8 mouse cellular contexts compared by ENCODE assay signal in the genomic region with DNA sequence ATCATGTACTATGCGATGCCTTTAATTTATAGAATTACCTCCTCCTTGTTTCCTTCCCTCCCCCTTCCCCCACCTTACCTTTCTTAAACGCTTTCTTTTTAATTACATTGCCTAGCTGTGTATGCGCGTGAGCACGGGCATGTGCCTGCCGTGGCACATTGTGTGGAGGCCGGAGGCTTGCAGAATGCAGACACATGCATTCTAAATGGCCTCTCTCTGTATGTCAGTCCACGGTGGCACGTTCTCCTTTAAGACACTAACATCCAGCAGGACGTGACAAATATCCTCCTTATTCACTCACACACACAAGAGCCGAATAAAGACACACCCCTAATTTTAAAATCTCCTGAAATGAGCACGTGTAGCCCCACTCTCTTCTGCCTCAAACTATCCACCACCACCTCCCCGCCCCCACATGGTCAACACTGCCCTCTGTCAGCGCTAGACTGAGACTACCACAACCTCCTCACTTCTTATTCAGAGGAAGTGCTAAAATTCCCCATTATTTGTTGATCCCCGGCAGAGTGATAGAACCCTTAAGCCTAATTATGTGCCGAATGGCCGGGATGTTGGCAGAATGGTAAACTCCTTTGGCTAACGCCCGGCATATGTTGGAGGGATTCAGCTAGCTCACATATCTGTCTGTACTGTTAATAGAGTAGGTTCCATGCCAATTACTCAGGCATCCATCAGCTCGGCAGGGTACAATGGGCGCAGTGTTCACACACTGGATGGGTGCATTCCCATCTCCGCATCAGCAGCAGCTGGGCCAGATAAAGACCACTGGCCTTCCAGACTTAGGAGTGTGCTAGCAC.
DNase-seq lines count a peak whose midpoint lies in the region; ATAC-seq and TF ChIP-seq lines count a peak whose summit lies in the region.

No protein-coding gene starts in this region.

- H3K4me2 ChIP-seq in heart, embryonic 11.5 days: peak overlapping the region; percentile 91
- peak overlapping the region; percentile 93 for H3K4me2 ChIP-seq in liver, embryonic 11.5 days
- peak overlapping the region; percentile 58 for H3K4me2 ChIP-seq in midbrain, postnatal 0 days (ENCODE audit: low read depth, low read length, poor library complexity, severe bottlenecking)
- H3K4me2 ChIP-seq in stomach, postnatal 0 days (replicated peaks; ENCODE audit: low read depth): peak overlapping the region; percentile 56

- ATAC-seq in Patski: peak; percentile 62
- ATAC-seq in heart, embryonic 11.5 days (replicated peaks; ENCODE audit: insufficient number of reproducible peaks, low FRiP score, low TSS enrichment): peak; percentile 32; the same call in 1 of the 2 replicates
- ATAC-seq in liver, embryonic 11.5 days (replicated peaks; ENCODE audit: low FRiP score): peak; percentile 52
- ATAC-seq in midbrain, postnatal 0 days (ENCODE audit: low FRiP score): peak; percentile 80
- peak; percentile 61 for ATAC-seq in stomach, postnatal 0 days (ENCODE audit: low FRiP score, low TSS enrichment)

- H3K4me1 ChIP-seq in embryonic fibroblast, embryonic 13.5 days (ENCODE audit: control insufficient read depth, insufficient read depth, low read length): peaks cover 16% of the 10 kb centered on the region
- peaks cover 27% of the 10 kb centered on the region for H3K4me1 ChIP-seq in heart, embryonic 11.5 days (ENCODE audit: control insufficient read depth, insufficient read depth, low read length)
- H3K4me1 ChIP-seq in liver, embryonic 11.5 days (replicated peaks; ENCODE audit: control insufficient read depth, insufficient read depth, low read length): peaks cover 37% of the 10 kb centered on the region
- peaks cover 6% of the 10 kb centered on the region; the same call in 1 of the 2 replicates for H3K4me1 ChIP-seq in midbrain, postnatal 0 days (ENCODE audit: insufficient read depth, low read length)
- H3K4me1 ChIP-seq in stomach, postnatal 0 days (replicated peaks; ENCODE audit: control insufficient read depth, insufficient read depth): 0 out of 2 replicates have a peak, but pooled peaks cover 2% of the 10 kb centered on the region

- H3K9me3 ChIP-seq in heart, embryonic 11.5 days (replicated peaks; ENCODE audit: control insufficient read depth, low read length): 0 out of 2 replicates have a peak, but pooled peaks cover 4% of the 10 kb centered on the region
- 0 out of 2 replicates have a peak, but pooled peaks cover 3% of the 10 kb centered on the region for H3K9me3 ChIP-seq in liver, embryonic 11.5 days (ENCODE audit: control insufficient read depth, low read length)
- no peaks in the 10 kb centered on the region for H3K9me3 ChIP-seq in midbrain, postnatal 0 days (ENCODE audit: low read length)
- H3K9me3 ChIP-seq in stomach, postnatal 0 days (ENCODE audit: control insufficient read depth, low read length): no peaks in the 10 kb centered on the region

- H3K27me3 ChIP-seq in Patski: no peaks in the 10 kb centered on the region
- no peaks in the 10 kb centered on the region for H3K27me3 ChIP-seq in heart, embryonic 11.5 days (ENCODE audit: control insufficient read depth, insufficient read depth, low read length)
- no peaks in the 10 kb centered on the region for H3K27me3 ChIP-seq in liver, embryonic 11.5 days (replicated peaks; ENCODE audit: control insufficient read depth, insufficient read depth, low read length)
- no peaks in the 10 kb centered on the region for H3K27me3 ChIP-seq in midbrain, postnatal 0 days (ENCODE audit: insufficient read depth, low read length)
- H3K27me3 ChIP-seq in stomach, postnatal 0 days (ENCODE audit: control insufficient read depth, insufficient read depth, low read length): no peaks in the 10 kb centered on the region

- peak overlapping the region; percentile 42; the same call in 1 of the 2 replicates for H3K27ac ChIP-seq in embryonic fibroblast, embryonic 13.5 days (ENCODE audit: insufficient read depth, low read length)
- H3K27ac ChIP-seq in heart, embryonic 11.5 days (ENCODE audit: low read depth, low read length): peak overlapping the region; percentile 84
- peak overlapping the region; percentile 54; the same call in 1 of the 2 replicates for H3K27ac ChIP-seq in liver, embryonic 11.5 days (ENCODE audit: low read depth, low read length)
- H3K27ac ChIP-seq in midbrain, postnatal 0 days (ENCODE audit: low read depth, low read length): peak overlapping the region; percentile 74
- no peak overlapping the region; the same call in 1 of the 2 replicates for H3K27ac ChIP-seq in stomach, postnatal 0 days (replicated peaks)

- peak overlapping the region; percentile 73 for H3K9ac ChIP-seq in heart, embryonic 11.5 days (ENCODE audit: low read depth, low read length)
- H3K9ac ChIP-seq in liver, embryonic 11.5 days (ENCODE audit: low read depth, low read length): peak overlapping the region; percentile 31; the same call in 1 of the 2 replicates
- H3K9ac ChIP-seq in midbrain, postnatal 0 days (replicated peaks; ENCODE audit: low read length, poor library complexity, severe bottlenecking): no peak overlapping the region
- H3K9ac ChIP-seq in stomach, postnatal 0 days (ENCODE audit: low read length): no peak overlapping the region

- TF ChIP-seq EP300 in stomach, postnatal 0 days (optimal IDR thresholded peaks at IDR 0.05): no peak

- DNase-seq in 3T3-L1 (ENCODE audit: low read depth, low spot score) (peak; percentile 69), Patski (ENCODE audit: low read depth, low spot score) (no peak)
- DNase-seq in kidney, adult 9 months: peak; percentile 67
- peak; percentile 60 for DNase-seq in liver, embryonic 11.5 days (ENCODE audit: low spot score)
- peak; percentile 78 for DNase-seq in midbrain, postnatal 0 days (ENCODE audit: low spot score)
- DNase-seq in stomach, postnatal 0 days (ENCODE audit: low spot score): peak; percentile 52

- no peak overlapping the region for H3K4me3 ChIP-seq in embryonic fibroblast, embryonic 13.5 days (ENCODE audit: insufficient read depth, low read length)
- peak overlapping the region; percentile 46 for H3K4me3 ChIP-seq in heart, embryonic 11.5 days (ENCODE audit: low read depth, low read length)
- H3K4me3 ChIP-seq in liver, embryonic 11.5 days (ENCODE audit: low read depth, low read length): peak overlapping the region; percentile 48
- H3K4me3 ChIP-seq in midbrain, postnatal 0 days (ENCODE audit: low read depth, low read length): peak overlapping the region; percentile 6; the same call in 1 of the 2 replicates
- no peak overlapping the region for H3K4me3 ChIP-seq in stomach, postnatal 0 days (ENCODE audit: low read depth, low read length)

- POLR2A ChIA-PET in Patski (lab: Charles Lee): no interaction called here

- peak; percentile 75 for TF ChIP-seq CTCF in Patski (IDR thresholded peaks at IDR 0.05)
- TF ChIP-seq CTCF in embryonic fibroblast, embryonic 13.5 days (IDR thresholded peaks at IDR 0.05; ENCODE audit: borderline replicate concordance, insufficient read depth, low read length): no peak
- TF ChIP-seq CTCF in midbrain, postnatal 0 days (IDR thresholded peaks at IDR 0.05): peak; percentile 72
- peak; percentile 74 for TF ChIP-seq CTCF in stomach, postnatal 0 days (IDR thresholded peaks at IDR 0.05; ENCODE audit: low read depth)

- 9% methylated on average over 22 of the region's 22 CpGs for WGBS in heart, embryonic 11.5 days (ENCODE audit: insufficient replicate concordance)
- 16% methylated on average over 22 of the region's 22 CpGs for WGBS in liver, embryonic 11.5 days
- WGBS in midbrain, postnatal 0 days: 7% methylated on average over 22 of the region's 22 CpGs
- 11% methylated on average over 22 of the region's 22 CpGs for WGBS in stomach, postnatal 0 days

- no peak for TF ChIP-seq POLR2A in embryonic fibroblast, embryonic 13.5 days (IDR thresholded peaks at IDR 0.05; ENCODE audit: low read depth, low read length)

- CTCF ChIA-PET in Patski (lab: Charles Lee): interaction anchor here (1.0 to 1.5 kb wide), 3 partner anchors 26 to 89 kb away, joined by 3 to 5 read pairs (median 3); no protein-coding TSS in a partner anchor

- H3K36me3 ChIP-seq in heart, embryonic 11.5 days (ENCODE audit: control insufficient read depth, insufficient read depth, low read length): no peaks in the 10 kb centered on the region
- no peaks in the 10 kb centered on the region for H3K36me3 ChIP-seq in liver, embryonic 11.5 days (ENCODE audit: control insufficient read depth, insufficient read depth, low read length)
- no peaks in the 10 kb centered on the region for H3K36me3 ChIP-seq in midbrain, postnatal 0 days (ENCODE audit: insufficient read depth, low read length)
- H3K36me3 ChIP-seq in stomach, postnatal 0 days (ENCODE audit: control insufficient read depth, insufficient read depth, low read length): no peaks in the 10 kb centered on the region

- in situ Hi-C loops in Patski (cut with MboI; ENCODE audit: low pct_unique_long_range_greater_than_20kb): no loop called here

Comparison
In these comparisons a context has a peak if more than half of its experiments do, and no peak if none do; other contexts are left out.
1. H3K4me3 ChIP-seq: peak in heart, embryonic 11.5 days (single experiment), liver, embryonic 11.5 days (single experiment) and midbrain, postnatal 0 days (single experiment); none in embryonic fibroblast, embryonic 13.5 days (single experiment) and stomach, postnatal 0 days (single experiment).
2. H3K9ac ChIP-seq: peak in heart, embryonic 11.5 days (single experiment) and liver, embryonic 11.5 days (single experiment); none in midbrain, postnatal 0 days (single experiment) and stomach, postnatal 0 days (single experiment).
3. Peak in every context shown above with its lines, with median percentiles within 50 percentile points of each other: ATAC-seq and H3K4me2 ChIP-seq.